ENCODE assay signal across 22 mouse cellular contexts in genomic region chr8:80197680-80198079, GRCm38 (mm10).
DNase-seq lines count a peak whose midpoint lies in the region; ATAC-seq and TF ChIP-seq lines count a peak whose summit lies in the region.
"Had no signal": no experiment of that assay in that cellular context is flagged by ENCODE, and none has a peak within 500 bp of the region (broad histone marks: within the 10 kb centered on the region; RNA-seq: fewer than 3 reads in every experiment).

No protein-coding gene starts in this region.

- ATAC-seq in common myeloid progenitor, adult 5-6 weeks (replicated peaks; ENCODE audit: low read depth, poor library complexity, severe bottlenecking): 0 out of 2 replicates have a peak, but pooled peaks have one; percentile 47
- ATAC-seq in granulocyte monocyte progenitor cell, adult 5-6 weeks (replicated peaks; ENCODE audit: poor library complexity, severe bottlenecking): peak; percentile 79
- ATAC-seq in megakaryocyte, adult 5-6 weeks (ENCODE audit: poor library complexity, severe bottlenecking): peak; percentile 57
- ATAC-seq in megakaryocyte progenitor cell, adult 5-6 weeks (replicated peaks; ENCODE audit: poor library complexity): peak; percentile 71
- no peak for ATAC-seq in forebrain, embryonic 16.5 days
- ATAC-seq in midbrain, postnatal 0 days (ENCODE audit: low FRiP score): no peak
- ATAC-seq in erythroid progenitor cell, adult 5-6 weeks (replicated peaks; ENCODE audit: low FRiP score, poor library complexity, severe bottlenecking): no peak
- ATAC-seq: activated CD4-positive, CD25-positive, alpha-beta regulatory T cell, adult 4 months; CD4-positive, CD25-positive, alpha-beta regulatory T cell, adult 4 months; Patski had no signal

- H3K27ac ChIP-seq in forebrain, embryonic 16.5 days (ENCODE audit: low read length): no peak overlapping the region
- H3K27ac ChIP-seq in midbrain, postnatal 0 days (ENCODE audit: low read depth, low read length): no peak overlapping the region

- H3K9ac ChIP-seq in forebrain, embryonic 16.5 days (replicated peaks; ENCODE audit: low read depth, low read length): no peak overlapping the region
- H3K9ac ChIP-seq in midbrain, postnatal 0 days (replicated peaks; ENCODE audit: low read length, poor library complexity, severe bottlenecking): no peak overlapping the region

- no peak for DNase-seq in thymus, postnatal 0 days (ENCODE audit: low spot score)
- DNase-seq in midbrain, postnatal 0 days (ENCODE audit: low spot score): no peak
- DNase-seq: adrenal gland, adult 2 months; adrenal gland, adult 8-10 months; adrenal gland, postnatal 10 days; adrenal gland, postnatal 14 days; adrenal gland, postnatal 25 days; adrenal gland, postnatal 36 days; B cell, adult 2 months; cerebellum, adult 11 months; cerebellum, adult 11-12 months had no signal

- no peak for TF ChIP-seq CTCF in midbrain, postnatal 0 days (IDR thresholded peaks at IDR 0.05)

- no peak overlapping the region for H3K4me3 ChIP-seq in forebrain, embryonic 16.5 days (replicated peaks; ENCODE audit: low read length)
- H3K4me3 ChIP-seq in midbrain, postnatal 0 days (ENCODE audit: low read depth, low read length): no peak overlapping the region

- no peaks in the 10 kb centered on the region for H3K9me3 ChIP-seq in forebrain, embryonic 16.5 days (ENCODE audit: control insufficient read depth, low read length)
- no peaks in the 10 kb centered on the region for H3K9me3 ChIP-seq in midbrain, postnatal 0 days (ENCODE audit: low read length)
- H3K9me3 ChIP-seq: G1E had no signal

- no peak overlapping the region for H3K4me2 ChIP-seq in forebrain, embryonic 16.5 days (ENCODE audit: low read length)
- no peak overlapping the region for H3K4me2 ChIP-seq in midbrain, postnatal 0 days (ENCODE audit: low read depth, low read length, poor library complexity, severe bottlenecking)

- no peaks in the 10 kb centered on the region for H3K27me3 ChIP-seq in forebrain, embryonic 16.5 days (replicated peaks; ENCODE audit: control insufficient read depth, insufficient read depth, low read length)
- no peaks in the 10 kb centered on the region for H3K27me3 ChIP-seq in midbrain, postnatal 0 days (ENCODE audit: insufficient read depth, low read length)
- H3K27me3 ChIP-seq: CH12.LX had no signal

- no peaks in the 10 kb centered on the region for H3K4me1 ChIP-seq in forebrain, embryonic 16.5 days (replicated peaks; ENCODE audit: control insufficient read depth, insufficient read depth, low read length)
- H3K4me1 ChIP-seq in midbrain, postnatal 0 days (ENCODE audit: insufficient read depth, low read length): no peaks in the 10 kb centered on the region

- WGBS in forebrain, embryonic 16.5 days: 89% methylated on average over 4 of the region's 4 CpGs
- WGBS in midbrain, postnatal 0 days: 88% methylated on average over 4 of the region's 4 CpGs

- H3K36me3 ChIP-seq in forebrain, embryonic 16.5 days (ENCODE audit: control insufficient read depth, insufficient read depth): no peaks in the 10 kb centered on the region
- H3K36me3 ChIP-seq in midbrain, postnatal 0 days (ENCODE audit: insufficient read depth, low read length): no peaks in the 10 kb centered on the region
- H3K36me3 ChIP-seq: G1E had no signal

Comparison
In these comparisons a context has a peak if more than half of its experiments do, and no peak if none do; other contexts are left out.
1. ATAC-seq: peak in common myeloid progenitor, adult 5-6 weeks (single experiment), granulocyte monocyte progenitor cell, adult 5-6 weeks (single experiment), megakaryocyte, adult 5-6 weeks (single experiment) and megakaryocyte progenitor cell, adult 5-6 weeks (single experiment); none in forebrain, embryonic 16.5 days (single experiment), midbrain, postnatal 0 days (single experiment) and erythroid progenitor cell, adult 5-6 weeks (single experiment).